Mouse (Mus musculus): ENCODE measurements around the gene Tbc1d8. TPM values are rescaled to one million over a fixed set of nuclear protein-coding genes. Genes with fewer than 3 reads are reported as not detected.

The Tbc1d8 gene
- total RNA-seq, 2 experiments from 2014 or later: 8.3 to 9.7 TPM

- no peak overlapping the region for H3K4me3 ChIP-seq
- DNase-seq: no peak
- intact Hi-C loops (cut with DNase I): loop anchor here (10.0 kb wide), 1 partner anchor 245 kb away; no protein-coding TSS in a partner anchor
- peak overlapping the region; percentile 61 for H3K27ac ChIP-seq
- no peak for TF ChIP-seq CTCF (IDR thresholded peaks at IDR 0.05)
Observed at GRCm38 (mm10) chr1:39349427-39349826, 129.1 kb downstream of the Tbc1d8 start.

- Histone ChIP-seq H3K27ac (peak overlapping the region; percentile 61), H3K4me3 (no peak overlapping the region)
- TF ChIP-seq CTCF (IDR thresholded peaks at IDR 0.05): no peak
- DNase-seq: peak; percentile 61
- intact Hi-C loops (cut with DNase I): loop anchor here (10.0 kb wide), 1 partner anchor 244 kb away; no protein-coding TSS in a partner anchor
Observed at GRCm38 (mm10) chr1:39349001-39349400, 129.6 kb downstream of the Tbc1d8 start.

GRCm38 (mm10) chr1:39344981-39345600, 133.5 kb downstream of the Tbc1d8 start:
- intact Hi-C loops (cut with DNase I): loop anchor here (5.0 to 10.0 kb wide), 2 partner anchors 148 to 240 kb away; no protein-coding TSS in a partner anchor
- H3K27ac ChIP-seq: no peak overlapping the region
- no peak overlapping the region for H3K4me3 ChIP-seq
- peak; percentile 7; the same call in 1 of the 2 replicates for TF ChIP-seq CTCF (IDR thresholded peaks at IDR 0.05)
- no peak for DNase-seq

GRCm38 (mm10) chr1:39343242-39343641, 135.3 kb downstream of the Tbc1d8 start:
- TF ChIP-seq CTCF (IDR thresholded peaks at IDR 0.05): no peak; the same call in 1 of the 2 replicates
- no peak for DNase-seq
- intact Hi-C loops (cut with DNase I): loop anchor here (5.0 to 10.0 kb wide), 2 partner anchors 146 to 238 kb away; no protein-coding TSS in a partner anchor
- H3K27ac ChIP-seq: no peak overlapping the region
- no peak overlapping the region for H3K4me3 ChIP-seq

- H3K4me3 ChIP-seq: no peak overlapping the region
- H3K27ac ChIP-seq: no peak overlapping the region
- intact Hi-C loops (cut with DNase I): loop anchor here (2.0 to 10.0 kb wide), 3 partner anchors 145 to 341 kb away; no protein-coding TSS in a partner anchor
- TF ChIP-seq CTCF (IDR thresholded peaks at IDR 0.05): no peak
- DNase-seq: no peak
Observed at GRCm38 (mm10) chr1:39341807-39342206, 136.7 kb downstream of the Tbc1d8 start.

GRCm38 (mm10) chr1:39340647-39341046, 137.9 kb downstream of the Tbc1d8 start:
- Histone ChIP-seq H3K27ac (no peak overlapping the region), H3K4me3 (no peak overlapping the region)
- TF ChIP-seq CTCF (IDR thresholded peaks at IDR 0.05): peak; percentile 87
- DNase-seq: peak; percentile 44
- intact Hi-C loops (cut with DNase I): loop anchor here (1.0 to 10.0 kb wide), 4 partner anchors 143 to 340 kb away; no protein-coding TSS in a partner anchor

GRCm38 (mm10) chr1:39340156-39340555, 138.4 kb downstream of the Tbc1d8 start:
- no peak for DNase-seq
- Histone ChIP-seq H3K27ac (no peak overlapping the region), H3K4me3 (no peak overlapping the region)
- no peak for TF ChIP-seq CTCF (IDR thresholded peaks at IDR 0.05)
- intact Hi-C loops (cut with DNase I): loop anchor here (1.0 to 10.0 kb wide), 4 partner anchors 143 to 339 kb away; no protein-coding TSS in a partner anchor

GRCm38 (mm10) chr1:39339455-39339854, 139.1 kb downstream of the Tbc1d8 start:
- intact Hi-C loops (cut with DNase I): no loop called here
- Histone ChIP-seq H3K4me3 (no peak overlapping the region), H3K27ac (no peak overlapping the region)
- DNase-seq: no peak
- no peak for TF ChIP-seq CTCF (IDR thresholded peaks at IDR 0.05)

- intact Hi-C loops (cut with DNase I): no loop called here
- no peak overlapping the region for H3K27ac ChIP-seq
- no peak for DNase-seq
- no peak overlapping the region for H3K4me3 ChIP-seq
- no peak for TF ChIP-seq CTCF (IDR thresholded peaks at IDR 0.05)
Observed at GRCm38 (mm10) chr1:39338831-39339230, 139.7 kb downstream of the Tbc1d8 start.

- no peak for TF ChIP-seq CTCF (IDR thresholded peaks at IDR 0.05)
- H3K4me3 ChIP-seq: no peak overlapping the region
- no peak for DNase-seq
- intact Hi-C loops (cut with DNase I): no loop called here
- H3K27ac ChIP-seq: no peak overlapping the region
Observed at GRCm38 (mm10) chr1:39336788-39337187, 141.8 kb downstream of the Tbc1d8 start.

- H3K27ac ChIP-seq: no peak overlapping the region
- DNase-seq: no peak
- intact Hi-C loops (cut with DNase I): no loop called here
- no peak for TF ChIP-seq CTCF (IDR thresholded peaks at IDR 0.05)
- no peak overlapping the region for H3K4me3 ChIP-seq
Observed at GRCm38 (mm10) chr1:39335561-39336196, 142.9 kb downstream of the Tbc1d8 start.

GRCm38 (mm10) chr1:39332456-39332855, 146.1 kb downstream of the Tbc1d8 start:
- DNase-seq: no peak
- intact Hi-C loops (cut with DNase I): no loop called here
- TF ChIP-seq CTCF (IDR thresholded peaks at IDR 0.05): no peak
- Histone ChIP-seq H3K27ac (no peak overlapping the region), H3K4me3 (no peak overlapping the region)
